Mouse (Mus musculus) megakaryocyte progenitor cell, adult 5-6 weeks (primary cell): ENCODE measurements around the gene Mfsd8. TPM values are rescaled to one million over a fixed set of nuclear protein-coding genes. Genes with fewer than 3 reads are reported as not detected.
"Not testable (repeated sequence)": the region's sequence is repeated elsewhere in the genome, so short reads cannot be mapped to it uniquely, and the experiment has no call there.

Experiments
- ATAC-seq: replicated peaks from 2 replicates; pipeline ENCODE4 v1.8.0; 2016; ENCODE audit warnings: mild to moderate bottlenecking, moderate TSS enrichment, inconsistent platforms; ENCODE audit not compliant: poor library complexity
- total RNA-seq, 2 experiments: library from RNA; stranded (forward) in 1 of 2; stranded (reverse) in 1 of 2; fragments of 157-497, 149-512 nt in 1 of 2; fragments of 200-1000 nt in 1 of 2; gene quantifications; 2 replicates each; pipeline versions ENCODE4 v1.2.3 to v1.2.4; 2015 to 2017

Mfsd8 gene
- total RNA-seq (2015) (9.2 and 12.9 TPM in 2 replicates), total RNA-seq (2017) (4.2 and 6.5 TPM in 2 replicates)

GRCm38 (mm10) chr3:40846473-40846956 is at the start of gene Mfsd8:
Gene Mfsd8 (minus strand): TSS chr3:40846886.
- ATAC-seq, result peak; percentile 93

GRCm38 (mm10) chr3:40894336-40894735 is 47.6 kb upstream of the Mfsd8 start:
- peak; percentile 47 for ATAC-seq

- peak; percentile 95 for ATAC-seq
These were observed 47.2 kb upstream of the Mfsd8 start for GRCm38 (mm10) chr3:40893816-40894258.

- not testable (repeated sequence) for ATAC-seq
These were observed 6.5 kb upstream of the Mfsd8 start for GRCm38 (mm10) chr3:40853123-40853738.

GRCm38 (mm10) chr3:40847936-40848335 is 1.2 kb upstream of the Mfsd8 start:
- not testable (repeated sequence) for ATAC-seq

- ATAC-seq, result peak; percentile 56
These were observed 332 bp upstream of the Mfsd8 start for GRCm38 (mm10) chr3:40847018-40847417.

- ATAC-seq, result not testable (repeated sequence)
These were observed 101 bp upstream of the Mfsd8 start, which contains the start of gene Abhd18 for GRCm38 (mm10) chr3:40846957-40847017. Gene Abhd18 (plus strand): TSS chr3:40846970.

GRCm38 (mm10) chr3:40845521-40845920 is 1.2 kb downstream of the Mfsd8 start:
- not testable (repeated sequence) for ATAC-seq

GRCm38 (mm10) chr3:40813275-40813674 is 33.4 kb downstream of the Mfsd8 start:
- ATAC-seq, result no peak

GRCm38 (mm10) chr3:40809894-40810293 is 36.8 kb downstream of the Mfsd8 start:
- no peak for ATAC-seq

GRCm38 (mm10) chr3:40808686-40809085 is 38.0 kb downstream of the Mfsd8 start:
- no peak for ATAC-seq

GRCm38 (mm10) chr3:40806871-40807270 is 39.8 kb downstream of the Mfsd8 start:
- ATAC-seq, result no peak

GRCm38 (mm10) chr3:40800373-40800823 is 46.3 kb downstream of the Mfsd8 start:
- ATAC-seq, result peak; percentile 53

GRCm38 (mm10) chr3:40799530-40800372 is 46.9 kb downstream of the Mfsd8 start, which contains the start of gene Plk4:
Gene Plk4 (plus strand): TSS chr3:40800019.
- peak; percentile 73 for ATAC-seq

GRCm38 (mm10) chr3:40798500-40798899 is 48.2 kb downstream of the Mfsd8 start:
- peak; percentile 76 for ATAC-seq

- no peak for ATAC-seq
These were observed 48.6 kb downstream of the Mfsd8 start for GRCm38 (mm10) chr3:40798054-40798453.

GRCm38 (mm10) chr3:40793783-40794182 is 52.9 kb downstream of the Mfsd8 start:
- ATAC-seq, result no peak

Other genes with a start within 250 kb of the Mfsd8 start
- gene Slc25a31, start 138.0 kb downstream of the Mfsd8 start, total RNA-seq (2015), result not detected in 2 replicates
- gene Slc25a31, start 138.0 kb downstream of the Mfsd8 start, total RNA-seq (2017), result not detected in 2 replicates
- 39.7 and 45.1 TPM in 2 replicates for gene Hspa4l, start 102.4 kb downstream of the Mfsd8 start, total RNA-seq (2015)
- gene Hspa4l, start 102.4 kb downstream of the Mfsd8 start, total RNA-seq (2017), result 54.6 and 55.7 TPM in 2 replicates
- 76.6 and 80.1 TPM in 2 replicates for gene Plk4, start 46.9 kb downstream of the Mfsd8 start, total RNA-seq (2015)
- gene Plk4, start 46.9 kb downstream of the Mfsd8 start, total RNA-seq (2017), result 76.3 and 107 TPM in 2 replicates
- gene Abhd18, start 84 bp upstream of the Mfsd8 start, total RNA-seq (2015), result 4.7 and 6.5 TPM in 2 replicates
- gene Abhd18, start 84 bp upstream of the Mfsd8 start, total RNA-seq (2017), result 3.9 and 7.4 TPM in 2 replicates
- gene 1700034I23Rik, start 55.7 kb upstream of the Mfsd8 start, total RNA-seq (2015), result not detected in 2 replicates
- gene 1700034I23Rik, start 55.7 kb upstream of the Mfsd8 start, total RNA-seq (2017), result not detected in 2 replicates
- gene Larp1b, start 102.9 kb upstream of the Mfsd8 start, total RNA-seq (2015), result 24.0 and 28.6 TPM in 2 replicates
- gene Larp1b, start 102.9 kb upstream of the Mfsd8 start, total RNA-seq (2017), result 33.5 and 43.6 TPM in 2 replicates
- 22.8 and 30.2 TPM in 2 replicates for gene Pgrmc2, start 236.2 kb upstream of the Mfsd8 start, total RNA-seq (2015)
- 15.1 and 20.3 TPM in 2 replicates for gene Pgrmc2, start 236.2 kb upstream of the Mfsd8 start, total RNA-seq (2017)